Mouse (Mus musculus) lung, postnatal 0 days (tissue): ENCODE measurements at regions not wholly inside any gene's neighbourhood (a gene's known extent, or its start where the extent isn't known, plus 50 kb on each side); places are given as distances from the start of the nearest gene placed in this dataset.
A peak's percentile ranks its signal among the peaks of the same experiment; 100 is the strongest.

Source experiments
- ATAC-seq: fragments of 200-750 bp; cut with Nextera tagmentation; 2 replicates; pipeline ENCODE4 v1.8.0; 2017; ENCODE audit warnings: moderate library complexity
- DNase-seq: peaks from one replicate; pipeline ENCODE4 v3.0.0-alpha.2; 2016; ENCODE audit warnings: low spot score
- H3K27ac ChIP-seq: fragments of 300-500 bp; sonication (generic); 2 replicates; pipeline ENCODE4 v1.5.1; 2014; ENCODE audit warnings: antibody characterized with exemption, mild to moderate bottlenecking, low read length, mixed read lengths
- H3K27me3 ChIP-seq: fragments of 300-500 bp; sonication (generic); replicated peaks from 2 replicates; pipeline ENCODE4 v1.6.1; 2014; ENCODE audit warnings: low read length, mixed read lengths; ENCODE audit not compliant: insufficient read depth
- H3K36me3 ChIP-seq: fragments of 300-500 bp; sonication (generic); 2 replicates; pipeline ENCODE4 v1.6.1; 2014; ENCODE audit warnings: low read length, mixed read lengths; ENCODE audit not compliant: insufficient read depth
- H3K4me1 ChIP-seq: fragments of 300-500 bp; sonication (generic); 2 replicates; pipeline ENCODE4 v1.6.1; 2014; ENCODE audit warnings: antibody characterized with exemption, low read depth, low read length, mixed read lengths; ENCODE audit not compliant: insufficient read depth
- H3K4me2 ChIP-seq: fragments of 300-500 bp; sonication (generic); replicated peaks from 2 replicates; pipeline ENCODE4 v1.6.1; 2014; ENCODE audit warnings: low read depth, mild to moderate bottlenecking, low read length, moderate library complexity, mixed read lengths
- H3K4me3 ChIP-seq: fragments of 300-500 bp; sonication (generic); 2 replicates; pipeline ENCODE4 v1.5.1; 2014; ENCODE audit warnings: low read depth, low read length
- H3K9ac ChIP-seq: fragments of 300-500 bp; sonication (generic); replicated peaks from 2 replicates; pipeline ENCODE4 v1.6.1; 2014; ENCODE audit warnings: low read depth, mild to moderate bottlenecking
- H3K9me3 ChIP-seq: fragments of 300-500 bp; sonication (generic); 2 replicates; pipeline ENCODE4 v1.6.1; 2016; ENCODE audit warnings: low read length, mixed read lengths
- CTCF ChIP-seq: IDR thresholded peaks from 2 replicates; pipeline ENCODE4 v1.5.1; 2016; ENCODE audit warnings: antibody characterized with exemption, mild to moderate bottlenecking
- EP300 ChIP-seq: IDR thresholded peaks from 2 replicates; pipeline ENCODE4 v1.6.1; 2016; ENCODE audit warnings: antibody characterized with exemption, mild to moderate bottlenecking, control low read depth
- WGBS: fragments of 180-500 bp; shearing (Covaris S2); extraction: QIAGEN DNeasy Blood & Tissue Kit; methylation state at CpG from one replicate; pipeline ENCODE4 v1.1.7; 2014; 5-methylcytosine and 5-hydroxymethylcytosine counted together

- WGBS, result 96% methylated on average over 2 of the region's 2 CpGs
- ATAC-seq, result no peak
- TF ChIP-seq CTCF (no peak), EP300 (no peak)
Measured at GRCm38 (mm10) chr1:101113266-101113849, 1340.8 kb downstream of the Cntnap5b start.

DNA sequence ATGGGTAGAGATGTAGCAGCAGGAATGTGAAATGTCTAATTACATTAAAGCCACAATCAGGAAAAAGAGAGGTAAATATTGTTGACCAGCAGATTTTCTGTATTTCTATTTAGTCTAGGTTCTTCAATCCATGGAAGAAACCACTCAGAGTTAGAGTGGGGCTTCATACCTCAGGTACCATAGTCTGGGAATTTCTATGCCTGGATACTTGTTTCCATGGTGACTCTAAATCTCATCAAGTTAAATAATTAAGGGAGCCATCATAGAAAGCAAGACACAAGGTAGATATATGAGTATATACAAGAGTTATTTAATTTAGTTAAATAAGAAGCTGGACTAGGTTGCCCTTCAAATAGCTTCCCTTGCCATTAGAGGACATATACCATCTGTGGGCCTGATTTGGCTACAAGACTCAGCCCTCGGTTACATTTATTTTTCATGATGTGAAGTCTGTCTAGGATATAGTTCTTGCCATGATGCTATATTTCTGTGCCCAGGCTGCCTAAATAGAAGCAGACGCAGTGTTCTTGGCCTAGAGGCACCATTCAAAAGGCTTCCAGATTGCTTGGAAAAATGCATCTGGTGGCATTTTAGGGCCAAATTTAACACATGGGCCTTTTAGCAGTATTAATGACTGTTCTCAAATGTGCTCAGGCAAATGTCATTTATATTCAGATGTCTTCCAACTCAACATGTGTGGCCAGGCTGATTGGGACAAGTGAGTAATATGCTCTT is 1349.7 kb downstream of the Cntnap5b start:
- no peak overlapping the region for H3K9ac ChIP-seq
- no peak overlapping the region for H3K27ac ChIP-seq
- no peaks in the 10 kb centered on the region for H3K27me3 ChIP-seq
- no peak overlapping the region for H3K4me3 ChIP-seq
- H3K36me3 ChIP-seq, result no peaks in the 10 kb centered on the region
- WGBS, result 89% methylated on average over 2 of the region's 2 CpGs
- no peaks in the 10 kb centered on the region for H3K4me1 ChIP-seq
- no peaks in the 10 kb centered on the region for H3K9me3 ChIP-seq
- TF ChIP-seq EP300 (no peak), CTCF (no peak)
- ATAC-seq (no peak), DNase-seq (no peak)
- H3K4me2 ChIP-seq, result no peak overlapping the region

More at GRCm38 (mm10) chr1:101113266-101113849, 1340.8 kb downstream of the Cntnap5b start:
- Histone ChIP-seq H3K9me3 (no peaks in the 10 kb centered on the region), H3K4me1 (no peaks in the 10 kb centered on the region), H3K4me3 (no peak overlapping the region), H3K27ac (no peak overlapping the region), H3K9ac (no peak overlapping the region), H3K27me3 (no peaks in the 10 kb centered on the region), H3K4me2 (no peak overlapping the region), H3K36me3 (no peaks in the 10 kb centered on the region)
- no peak for DNase-seq

DNA sequence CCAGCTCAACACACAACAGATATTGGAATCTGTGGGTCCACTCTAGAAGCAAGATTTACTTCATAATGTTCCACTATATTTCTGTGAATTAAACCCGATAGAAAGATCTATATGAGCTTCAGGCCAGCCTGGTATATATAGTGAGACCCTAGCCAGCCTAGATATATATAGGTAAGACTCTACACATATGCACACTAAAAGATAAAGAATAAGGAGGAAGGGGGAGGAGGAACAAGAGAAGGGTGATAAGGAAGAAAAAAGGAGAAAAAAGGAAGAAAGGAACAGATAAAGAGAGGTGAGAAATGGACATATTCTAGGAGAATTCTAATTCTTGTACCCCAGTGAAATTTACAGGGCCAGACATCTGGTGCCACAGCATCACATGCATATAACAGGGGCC is 1354.7 kb downstream of the Cntnap5b start:
- 82% methylated on average over 1 of the region's 1 CpGs for WGBS
- no peaks in the 10 kb centered on the region for H3K27me3 ChIP-seq
- H3K9me3 ChIP-seq, result no peaks in the 10 kb centered on the region
- DNase-seq (no peak), ATAC-seq (no peak)
- H3K9ac ChIP-seq, result no peak overlapping the region
- TF ChIP-seq EP300 (no peak), CTCF (no peak)
- H3K4me2 ChIP-seq, result no peak overlapping the region
- no peak overlapping the region for H3K4me3 ChIP-seq
- H3K36me3 ChIP-seq, result no peaks in the 10 kb centered on the region
- H3K4me1 ChIP-seq, result no peaks in the 10 kb centered on the region
- no peak overlapping the region for H3K27ac ChIP-seq

DNA sequence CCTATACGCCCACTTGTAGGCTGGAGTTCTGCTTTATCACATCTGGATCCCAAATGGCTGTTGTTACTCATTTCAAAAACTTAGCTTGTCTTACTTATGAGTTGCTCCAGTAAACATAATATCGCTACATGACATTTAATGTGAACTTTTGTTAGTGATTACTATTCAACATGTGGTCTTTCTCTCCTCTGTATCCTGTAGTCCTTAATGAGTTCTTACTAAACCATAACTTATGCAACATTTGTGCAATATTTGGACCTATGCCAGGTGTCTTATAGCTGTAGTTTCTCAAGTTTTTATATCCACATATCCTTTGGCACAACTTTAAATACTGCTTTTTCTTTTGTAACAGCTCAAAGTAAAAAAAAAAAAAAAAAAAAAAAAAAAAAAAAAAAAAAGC is 1394.1 kb downstream of the Cntnap5b start:
- Histone ChIP-seq H3K4me1 (no peaks in the 10 kb centered on the region), H3K36me3 (no peaks in the 10 kb centered on the region), H3K27ac (no peak overlapping the region), H3K9ac (no peak overlapping the region), H3K9me3 (no peaks in the 10 kb centered on the region; the same call in 1 of the 2 replicates), H3K4me2 (no peak overlapping the region), H3K4me3 (no peak overlapping the region), H3K27me3 (no peaks in the 10 kb centered on the region)
- peak; percentile 65 for DNase-seq
- no peak for ATAC-seq
- WGBS, result 62% methylated on average over 2 of the region's 2 CpGs
- no peak for TF ChIP-seq CTCF
- no peak for TF ChIP-seq EP300
